Mouse (Mus musculus): ENCODE measurements around the gene Ube3a.

Gene Ube3a

GRCm38 (mm10) chr7:59228045-59228865 lies at the start of gene Ube3a:
TSS of gene Ube3a (plus strand) at chr7:59228750.
- DNase-seq (ENCODE audit: low read depth in 2 of 2, low spot score in 2 of 2): peak; percentile 95 to 97

GRCm38 (mm10) chr7:59192831-59193230 lies 35.7 kb upstream of the Ube3a start:
- no peak for DNase-seq (ENCODE audit: low read depth in 2 of 2, low spot score in 2 of 2)

GRCm38 (mm10) chr7:59214911-59215310 lies 13.6 kb upstream of the Ube3a start:
- DNase-seq (ENCODE audit: low read depth in 2 of 2, low spot score in 2 of 2): no peak

GRCm38 (mm10) chr7:59221244-59221643 lies 7.3 kb upstream of the Ube3a start:
- no peak for DNase-seq (ENCODE audit: low read depth in 2 of 2, low spot score in 2 of 2)

GRCm38 (mm10) chr7:59228866-59229182 lies 274 bp downstream of the Ube3a start:
- no peak for DNase-seq (ENCODE audit: low read depth in 2 of 2, low spot score in 2 of 2)

GRCm38 (mm10) chr7:59229183-59229911 lies 797 bp downstream of the Ube3a start:
- DNase-seq (ENCODE audit: low read depth in 2 of 2, low spot score in 2 of 2): peak; percentile 43 to 56

GRCm38 (mm10) chr7:59230304-59230703 lies 1.8 kb downstream of the Ube3a start:
- DNase-seq (ENCODE audit: low read depth in 2 of 2, low spot score in 2 of 2): no peak

- no peak for DNase-seq (ENCODE audit: low read depth in 2 of 2, low spot score in 2 of 2)
Observed at GRCm38 (mm10) chr7:59230768-59231167, 2.2 kb downstream of the Ube3a start.

- no peak for DNase-seq (ENCODE audit: low read depth in 2 of 2, low spot score in 2 of 2)
Observed at GRCm38 (mm10) chr7:59231960-59232359, 3.4 kb downstream of the Ube3a start.

- no peak for DNase-seq (ENCODE audit: low read depth in 2 of 2, low spot score in 2 of 2)
Observed at GRCm38 (mm10) chr7:59234773-59235401, 6.3 kb downstream of the Ube3a start.

GRCm38 (mm10) chr7:59243257-59243656 lies 14.7 kb downstream of the Ube3a start:
- no peak for DNase-seq (ENCODE audit: low read depth in 2 of 2, low spot score in 2 of 2)

- DNase-seq (ENCODE audit: low read depth in 2 of 2, low spot score in 2 of 2): peak in 1 of 2 experiments; percentile 22
Observed at GRCm38 (mm10) chr7:59245541-59245940, 17.0 kb downstream of the Ube3a start.

- DNase-seq (ENCODE audit: low read depth in 2 of 2, low spot score in 2 of 2): no peak
Observed at GRCm38 (mm10) chr7:59253373-59253772, 24.8 kb downstream of the Ube3a start.

- DNase-seq (ENCODE audit: low read depth in 2 of 2, low spot score in 2 of 2): no peak
Observed at GRCm38 (mm10) chr7:59265538-59265937, 37.0 kb downstream of the Ube3a start.

GRCm38 (mm10) chr7:59271775-59272174 lies 43.2 kb downstream of the Ube3a start:
- no peak for DNase-seq (ENCODE audit: low read depth in 2 of 2, low spot score in 2 of 2)

GRCm38 (mm10) chr7:59312576-59312975 lies 84.0 kb downstream of the Ube3a start:
- DNase-seq (ENCODE audit: low read depth in 2 of 2, low spot score in 2 of 2): no peak

- DNase-seq (ENCODE audit: low read depth in 2 of 2, low spot score in 2 of 2): no peak
Observed at GRCm38 (mm10) chr7:59322759-59323158, 94.2 kb downstream of the Ube3a start.
